Comparison of ENCODE assay signal across 15 mouse cellular contexts in the genomic region with DNA sequence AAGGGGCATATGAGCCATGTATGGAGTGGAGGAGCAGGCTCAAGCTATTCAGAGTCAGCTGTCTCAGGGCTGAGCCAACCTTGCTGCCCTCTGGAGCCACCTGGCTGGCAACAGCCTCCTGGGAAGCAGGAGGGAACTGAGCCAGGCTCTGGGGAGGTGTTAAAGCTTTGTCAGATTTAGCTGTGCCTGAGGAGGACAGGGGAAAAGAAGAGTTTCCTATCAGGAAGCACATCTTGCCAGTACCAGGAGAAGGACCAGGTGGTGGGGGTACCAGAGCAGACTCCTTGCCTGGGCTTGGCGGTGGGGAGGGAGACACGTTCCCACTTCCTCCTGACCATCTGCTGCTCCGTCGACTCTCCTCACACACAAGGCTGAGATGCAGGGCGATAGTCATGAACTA. TPM values are rescaled to one million over a fixed set of nuclear protein-coding genes. Genes with fewer than 3 reads are reported as not detected.
DNase-seq lines count a peak whose midpoint lies in the region; ATAC-seq and TF ChIP-seq lines count a peak whose summit lies in the region.
"Had no signal": no experiment of that assay in that cellular context is flagged by ENCODE, and none has a peak within 500 bp of the region (broad histone marks: within the 10 kb centered on the region; RNA-seq: fewer than 3 reads in every experiment).

No protein-coding gene starts in this region.

- ATAC-seq in hindbrain, embryonic 16.5 days: no peak
- ATAC-seq in neural tube, embryonic 13.5 days (ENCODE audit: low read depth): no peak
- ATAC-seq in intestine, embryonic 16.5 days: no peak

- H3K36me3 ChIP-seq in hindbrain, embryonic 16.5 days (ENCODE audit: control insufficient read depth, insufficient read depth, low read length): peaks cover 25% of the 10 kb centered on the region
- peaks cover 42% of the 10 kb centered on the region for H3K36me3 ChIP-seq in neural tube, embryonic 13.5 days
- no peaks in the 10 kb centered on the region for H3K36me3 ChIP-seq in intestine, embryonic 16.5 days (ENCODE audit: control insufficient read depth, insufficient read depth, low read length)
- H3K36me3 ChIP-seq: liver, embryonic 13.5 days had no signal

- peak overlapping the region; percentile 35 for H3K9ac ChIP-seq in hindbrain, embryonic 16.5 days (ENCODE audit: low read depth, low read length)
- H3K9ac ChIP-seq in neural tube, embryonic 13.5 days: peak overlapping the region; percentile 97
- no peak overlapping the region for H3K9ac ChIP-seq in intestine, embryonic 16.5 days (ENCODE audit: low read depth, low read length)
- H3K9ac ChIP-seq: embryonic facial prominence, embryonic 12.5 days; liver, embryonic 13.5 days had no signal

- peak overlapping the region; percentile 97 for H3K27ac ChIP-seq in layer of hippocampus, adult 2 months
- H3K27ac ChIP-seq in hindbrain, embryonic 16.5 days (ENCODE audit: low read depth, low read length): peak overlapping the region; percentile 39
- H3K27ac ChIP-seq in neural tube, embryonic 13.5 days (replicated peaks): no peak overlapping the region; the same call in 1 of the 2 replicates
- no peak overlapping the region for H3K27ac ChIP-seq in intestine, embryonic 16.5 days (ENCODE audit: low read length)
- H3K27ac ChIP-seq: embryonic facial prominence, embryonic 12.5 days; liver, embryonic 13.5 days had no signal

- peak overlapping the region; percentile 15; the same call in 1 of the 2 replicates for H3K4me3 ChIP-seq in layer of hippocampus, adult 2 months
- peak overlapping the region; percentile 84 for H3K4me3 ChIP-seq in hindbrain, embryonic 16.5 days (ENCODE audit: low read length)
- peak overlapping the region; percentile 86 for H3K4me3 ChIP-seq in neural tube, embryonic 13.5 days
- no peak overlapping the region for H3K4me3 ChIP-seq in intestine, embryonic 16.5 days (ENCODE audit: low read length)
- H3K4me3 ChIP-seq: embryonic facial prominence, embryonic 12.5 days; liver, embryonic 13.5 days had no signal

- DNase-seq in layer of hippocampus, adult 2 months (ENCODE audit: low spot score in 2 of 2): peak in 1 of 2 experiments; percentile 42
- no peak for DNase-seq in layer of hippocampus, postnatal 25 days (ENCODE audit: extremely low spot score in 1 of 2, low spot score in 1 of 2)
- peak; percentile 93 for DNase-seq in cerebellum, postnatal 25 days
- no peak for DNase-seq in ovary, adult 18-20 months (ENCODE audit: low spot score)
- no peak for DNase-seq in adrenal gland, adult 2 months
- DNase-seq: B cell, adult 2 months; liver, embryonic 13.5 days had no signal

- no peak for TF ChIP-seq CTCF in layer of hippocampus, adult 2 months (conservative IDR thresholded peaks at IDR 0.05)

- peak overlapping the region; percentile 67 for H3K4me2 ChIP-seq in hindbrain, embryonic 16.5 days (ENCODE audit: low read length)
- H3K4me2 ChIP-seq in neural tube, embryonic 13.5 days: peak overlapping the region; percentile 85
- H3K4me2 ChIP-seq in intestine, embryonic 16.5 days (ENCODE audit: low read depth, low read length): no peak overlapping the region
- H3K4me2 ChIP-seq: embryonic facial prominence, embryonic 12.5 days; liver, embryonic 13.5 days had no signal

- no peaks in the 10 kb centered on the region for H3K27me3 ChIP-seq in hindbrain, embryonic 16.5 days (replicated peaks; ENCODE audit: control insufficient read depth, insufficient read depth, low read length)
- peaks cover 12% of the 10 kb centered on the region for H3K27me3 ChIP-seq in neural tube, embryonic 13.5 days
- peaks cover 30% of the 10 kb centered on the region for H3K27me3 ChIP-seq in intestine, embryonic 16.5 days (replicated peaks; ENCODE audit: control insufficient read depth, insufficient read depth, low read length)

- peaks cover 23% of the 10 kb centered on the region for H3K4me1 ChIP-seq in hindbrain, embryonic 16.5 days (ENCODE audit: control insufficient read depth, insufficient read depth, low read depth, low read length)
- peaks cover 38% of the 10 kb centered on the region for H3K4me1 ChIP-seq in neural tube, embryonic 13.5 days (replicated peaks)
- peaks cover 12% of the 10 kb centered on the region for H3K4me1 ChIP-seq in intestine, embryonic 16.5 days (ENCODE audit: control insufficient read depth, insufficient read depth, low read length)

- WGBS in hindbrain, embryonic 16.5 days: 64% methylated on average over 5 of the region's 5 CpGs
- 62% methylated on average over 5 of the region's 5 CpGs for WGBS in neural tube, embryonic 13.5 days
- 78% methylated on average over 5 of the region's 5 CpGs for WGBS in intestine, embryonic 16.5 days

- no peaks in the 10 kb centered on the region for H3K9me3 ChIP-seq in hindbrain, embryonic 16.5 days (ENCODE audit: control insufficient read depth, low read length)
- no peaks in the 10 kb centered on the region for H3K9me3 ChIP-seq in neural tube, embryonic 13.5 days
- no peaks in the 10 kb centered on the region for H3K9me3 ChIP-seq in intestine, embryonic 16.5 days (ENCODE audit: control insufficient read depth, low read length)
- H3K9me3 ChIP-seq: embryonic facial prominence, embryonic 12.5 days; liver, embryonic 13.5 days had no signal

RNA-seq across cellular contexts. Expression of gene Sept3, which starts 2.9 kb away (rescaled TPM):
- total RNA-seq in layer of hippocampus, adult 2 months (2021): 100 to 1,000 TPM; 652 to 661 TPM
- total RNA-seq in layer of hippocampus, postnatal 25 days (2021): 100 to 1,000 TPM; 617 to 679 TPM
- 321 and 348 TPM in 2 replicates for polyA plus RNA-seq in hindbrain, embryonic 16.5 days (2015; fragmentation: Nextera tagmentation; extraction: Ambion mirVana)
- polyA plus RNA-seq in neural tube, embryonic 13.5 days (2015; fragmentation: Nextera tagmentation; extraction: Ambion mirVana): 359 and 361 TPM in 2 replicates
- 4.2 and 4.4 TPM in 2 replicates for polyA plus RNA-seq in intestine, embryonic 16.5 days (2015; fragmentation: Nextera tagmentation; extraction: Ambion mirVana)
- total RNA-seq in adrenal gland, adult 2 months (2021): 1 to 10 TPM; 2.9 to 4.7 TPM
- polyA plus RNA-seq in adrenal gland, adult 2 months (2012; rRNA removed): 2.1 and 2.9 TPM in 2 replicates

RNA-seq across cellular contexts. Expression of gene Wbp2nl, which starts 21.2 kb away (rescaled TPM):
- total RNA-seq in layer of hippocampus, adult 2 months (2021): not detected
- total RNA-seq in layer of hippocampus, postnatal 25 days (2021): not detected
- 0.10 TPM in 1 of 2 replicates, not detected in the other for polyA plus RNA-seq in hindbrain, embryonic 16.5 days (2015; fragmentation: Nextera tagmentation; extraction: Ambion mirVana)
- not detected in 2 replicates for polyA plus RNA-seq in neural tube, embryonic 13.5 days (2015; fragmentation: Nextera tagmentation; extraction: Ambion mirVana)
- polyA plus RNA-seq in intestine, embryonic 16.5 days (2015; fragmentation: Nextera tagmentation; extraction: Ambion mirVana): 0.15 and 0.16 TPM in 2 replicates
- not detected for total RNA-seq in adrenal gland, adult 2 months (2021)
- polyA plus RNA-seq in adrenal gland, adult 2 months (2012; rRNA removed): not detected in 2 replicates
- total RNA-seq: hematopoietic stem cell, adult 5-6 weeks; layer of hippocampus, adult 18-20 months had no signal

RNA-seq across cellular contexts. Expression of gene 1500009C09Rik, which starts 25.4 kb away (rescaled TPM):
- total RNA-seq in layer of hippocampus, adult 2 months (2021): 100 to 1,000 TPM; 105 to 108 TPM
- total RNA-seq in layer of hippocampus, postnatal 25 days (2021): 100 to 1,000 TPM in 1 of 2 experiments, 10 to 100 TPM in 1; 98.3 to 111 TPM
- 16.7 and 20.3 TPM in 2 replicates for polyA plus RNA-seq in hindbrain, embryonic 16.5 days (2015; fragmentation: Nextera tagmentation; extraction: Ambion mirVana)
- polyA plus RNA-seq in neural tube, embryonic 13.5 days (2015; fragmentation: Nextera tagmentation; extraction: Ambion mirVana): 7.8 and 7.9 TPM in 2 replicates
- not detected in 2 replicates for polyA plus RNA-seq in intestine, embryonic 16.5 days (2015; fragmentation: Nextera tagmentation; extraction: Ambion mirVana)
- total RNA-seq in adrenal gland, adult 2 months (2021): under 1 TPM; 0.31 to 0.32 TPM
- polyA plus RNA-seq in adrenal gland, adult 2 months (2012; rRNA removed): 0.23 and 0.26 TPM in 2 replicates
- total RNA-seq: hematopoietic stem cell, adult 5-6 weeks had no signal
- polyA plus RNA-seq: embryonic facial prominence, embryonic 12.5 days; gonadal fat pad, adult 2 months; liver, embryonic 13.5 days; stomach, embryonic 16.5 days had no signal

RNA-seq across cellular contexts. Expression of gene Cenpm, which starts 33.0 kb away (rescaled TPM):
- total RNA-seq in layer of hippocampus, adult 2 months (2021): 1 to 10 TPM; 2.5 TPM
- total RNA-seq in layer of hippocampus, postnatal 25 days (2021): 1 to 10 TPM; 2.2 to 2.4 TPM
- 20.0 and 24.0 TPM in 2 replicates for polyA plus RNA-seq in hindbrain, embryonic 16.5 days (2015; fragmentation: Nextera tagmentation; extraction: Ambion mirVana)
- polyA plus RNA-seq in neural tube, embryonic 13.5 days (2015; fragmentation: Nextera tagmentation; extraction: Ambion mirVana): 15.2 and 16.5 TPM in 2 replicates
- polyA plus RNA-seq in intestine, embryonic 16.5 days (2015; fragmentation: Nextera tagmentation; extraction: Ambion mirVana): 36.3 and 43.6 TPM in 2 replicates
- 1 to 10 TPM in 1 of 2 experiments, under 1 TPM in 1; 0.93 to 1.9 TPM for total RNA-seq in adrenal gland, adult 2 months (2021)
- 11.0 and 11.1 TPM in 2 replicates for polyA plus RNA-seq in adrenal gland, adult 2 months (2012; rRNA removed)

RNA-seq across cellular contexts. Expression of gene Tnfrsf13c, which starts 53.4 kb away (rescaled TPM):
- total RNA-seq in layer of hippocampus, adult 2 months (2021): under 1 TPM; 0.54 to 0.79 TPM
- under 1 TPM in 1 of 2 experiments, not detected in 1; 0.22 TPM for total RNA-seq in layer of hippocampus, postnatal 25 days (2021)
- polyA plus RNA-seq in hindbrain, embryonic 16.5 days (2015; fragmentation: Nextera tagmentation; extraction: Ambion mirVana): 0.10 and 0.31 TPM in 2 replicates
- 0.13 and 0.66 TPM in 2 replicates for polyA plus RNA-seq in neural tube, embryonic 13.5 days (2015; fragmentation: Nextera tagmentation; extraction: Ambion mirVana)
- polyA plus RNA-seq in intestine, embryonic 16.5 days (2015; fragmentation: Nextera tagmentation; extraction: Ambion mirVana): 0.09 and 0.11 TPM in 2 replicates
- not detected for total RNA-seq in adrenal gland, adult 2 months (2021)
- 0.08 and 0.15 TPM in 2 replicates for polyA plus RNA-seq in adrenal gland, adult 2 months (2012; rRNA removed)

Comparison
In these comparisons a context has a peak if more than half of its experiments do, and no peak if none do; other contexts are left out.
1. DNase-seq: peak in cerebellum, postnatal 25 days (2 of 2); none in layer of hippocampus, postnatal 25 days (0 of 2), ovary, adult 18-20 months (single experiment) and adrenal gland, adult 2 months (single experiment).
2. H3K27ac ChIP-seq: peak in layer of hippocampus, adult 2 months (single experiment) and hindbrain, embryonic 16.5 days (single experiment); none in neural tube, embryonic 13.5 days (single experiment) and intestine, embryonic 16.5 days (single experiment).
3. RNA of gene Sept3, which starts 2.9 kb away (polyA plus RNA-seq): 359 to 361 TPM in neural tube, embryonic 13.5 days and 321 to 348 TPM in hindbrain, embryonic 16.5 days; 4.2 to 4.4 TPM in intestine, embryonic 16.5 days and 2.1 to 2.9 TPM in adrenal gland, adult 2 months; every median in the first group is over 10 times any median in the second.